Mouse (Mus musculus) hindbrain, embryonic 12.5 days (tissue): ENCODE data around the gene Gnai2. TPM values are rescaled to one million over a fixed set of nuclear protein-coding genes. Genes with fewer than 3 reads are reported as not detected.
A peak's percentile ranks its signal among the peaks of the same experiment; 100 is the strongest.

Experiments
- ATAC-seq: fragments of 200-750 bp; cut with Nextera tagmentation; 2 replicates; pipeline ENCODE4 v1.8.0; 2017; ENCODE audit warnings: moderate TSS enrichment; ENCODE audit not compliant: low FRiP score
- H3K27ac ChIP-seq: fragments of 300-500 bp; sonication (generic); 2 replicates; pipeline ENCODE4 v1.5.1; 2016; ENCODE audit warnings: mild to moderate bottlenecking
- H3K27me3 ChIP-seq: fragments of 300-500 bp; sonication (generic); 2 replicates; pipeline ENCODE4 v1.6.1; 2016; ENCODE audit warnings: mild to moderate bottlenecking
- H3K36me3 ChIP-seq: fragments of 300-500 bp; sonication (generic); 2 replicates; pipeline ENCODE4 v1.6.1; 2016; ENCODE audit warnings: mild to moderate bottlenecking
- H3K4me1 ChIP-seq: fragments of 300-500 bp; sonication (generic); 2 replicates; pipeline ENCODE4 v1.6.1; 2016
- H3K4me2 ChIP-seq: fragments of 300-500 bp; sonication (generic); replicated peaks from 2 replicates; pipeline ENCODE4 v1.6.1; 2016; ENCODE audit warnings: mild to moderate bottlenecking
- H3K4me3 ChIP-seq: fragments of 300-500 bp; sonication (generic); 2 replicates; pipeline ENCODE4 v1.5.1; 2016; ENCODE audit warnings: mild to moderate bottlenecking
- H3K9ac ChIP-seq: fragments of 300-500 bp; sonication (generic); 2 replicates; pipeline ENCODE4 v1.6.1; 2016; ENCODE audit warnings: mild to moderate bottlenecking, moderate library complexity
- H3K9me3 ChIP-seq: fragments of 300-500 bp; sonication (generic); replicated peaks from 2 replicates; pipeline ENCODE4 v1.6.1; 2016; ENCODE audit warnings: mild to moderate bottlenecking
- WGBS: fragments of 180-500 bp; shearing (Covaris S2); methylation state at CpG from one replicate; pipeline ENCODE4 v1.1.7; 2016; 5-methylcytosine and 5-hydroxymethylcytosine counted together
- polyA plus RNA-seq: library from polyadenylated mRNA; unstranded; fragments of >200 nt; fragmentation: Nextera tagmentation; extraction: Ambion mirVana; gene quantifications from 2 replicates; pipeline ENCODE4 v1.2.1, GENCODE M21; 2016

Gnai2 gene
- polyA plus RNA-seq, 1 experiment from 2014 or later, result 531 TPM

GRCm38 (mm10) chr9:107615035-107615434 lies 20.1 kb downstream of the Gnai2 start:
- Histone ChIP-seq H3K9ac (peak overlapping the region; percentile 32; the same call in 1 of the 2 replicates), H3K4me1 (peaks cover 45% of the 10 kb centered on the region), H3K27me3 (no peaks in the 10 kb centered on the region), H3K27ac (peak overlapping the region; percentile 97), H3K4me3 (no peak overlapping the region), H3K9me3 (no peaks in the 10 kb centered on the region), H3K36me3 (peaks cover 56% of the 10 kb centered on the region), H3K4me2 (no peak overlapping the region)
- no peak for ATAC-seq
- 45% methylated on average over 4 of the region's 4 CpGs for WGBS

DNA sequence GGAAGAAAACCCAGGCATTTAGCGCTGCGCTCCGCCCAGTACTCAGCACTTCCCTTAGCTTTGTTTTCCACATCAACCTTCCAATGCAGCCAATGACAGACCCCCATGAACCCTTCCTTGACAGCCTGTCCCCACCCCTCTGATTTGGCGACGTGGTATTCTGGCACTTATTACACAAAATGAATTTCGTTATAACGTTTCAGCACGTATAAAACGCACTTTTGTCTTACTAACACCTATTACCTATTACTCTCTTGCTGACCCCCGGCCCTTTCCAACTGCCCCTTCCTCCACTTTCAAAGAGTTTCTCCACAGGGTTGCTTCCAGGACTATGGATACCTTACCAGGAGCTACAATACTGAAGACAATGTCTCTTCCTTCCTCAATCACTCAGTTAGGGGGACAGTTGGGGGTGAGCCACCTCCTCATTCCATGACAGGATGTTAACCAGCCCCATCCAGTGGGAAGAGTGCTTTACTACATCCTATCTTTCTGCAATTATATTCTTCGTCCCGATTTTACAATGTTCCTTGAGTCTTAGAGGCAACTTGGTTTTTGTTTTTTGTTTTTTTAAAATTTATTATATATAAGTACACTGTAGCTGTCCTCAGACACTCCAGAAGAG lies 22.1 kb downstream of the Gnai2 start:
- Histone ChIP-seq H3K4me1 (peaks cover 50% of the 10 kb centered on the region), H3K4me2 (peak overlapping the region; percentile 55), H3K27me3 (peaks cover under 1% of the 10 kb centered on the region; the same call in 1 of the 2 replicates), H3K36me3 (peaks cover 36% of the 10 kb centered on the region), H3K4me3 (peak overlapping the region; percentile 31; the same call in 1 of the 2 replicates), H3K9ac (no peak overlapping the region), H3K9me3 (no peaks in the 10 kb centered on the region), H3K27ac (peak overlapping the region; percentile 97)
- ATAC-seq, result peak; percentile 46
- WGBS, result 11% methylated on average over 12 of the region's 12 CpGs

DNA sequence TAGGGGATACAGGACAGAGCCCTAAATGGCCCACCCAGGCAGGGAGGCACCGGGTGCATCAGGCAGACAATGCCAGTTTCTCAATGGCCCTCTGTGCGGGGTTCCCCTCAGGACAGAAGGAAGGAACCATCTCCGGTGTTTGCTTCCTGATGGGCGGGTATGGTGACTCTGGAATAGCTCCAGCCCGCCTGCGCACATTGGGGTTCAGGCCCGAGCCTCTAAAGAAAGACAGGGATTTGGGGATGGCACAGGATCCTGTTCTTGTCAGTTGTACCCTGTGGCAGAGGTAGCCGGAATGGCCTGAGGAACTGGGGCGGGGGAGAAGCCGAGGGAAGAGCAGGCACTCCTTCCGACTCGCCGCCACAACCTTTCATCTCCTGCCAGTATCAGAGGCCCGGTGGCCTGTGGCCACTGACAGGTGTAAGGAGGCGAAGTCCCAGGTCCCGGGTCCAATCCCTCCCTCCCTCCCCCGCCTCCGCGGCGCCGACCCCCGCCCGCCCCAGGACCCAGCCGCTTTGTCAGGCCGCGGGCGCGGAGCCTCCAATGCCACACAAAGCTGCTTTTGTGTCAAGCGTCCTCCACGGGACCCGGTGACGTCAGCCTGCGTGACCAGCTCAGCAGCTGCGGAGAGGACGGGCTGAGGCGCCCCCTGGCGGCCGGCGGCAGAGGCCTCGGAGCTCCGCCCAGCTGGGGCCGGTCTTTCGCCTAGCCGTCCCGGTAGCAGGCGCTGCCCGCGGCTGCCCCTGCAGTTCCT lies 22.8 kb downstream of the Gnai2 start:
- Histone ChIP-seq H3K4me2 (peak overlapping the region; percentile 55), H3K27me3 (peaks cover 3% of the 10 kb centered on the region; the same call in 1 of the 2 replicates), H3K36me3 (peaks cover 31% of the 10 kb centered on the region), H3K4me1 (peaks cover 56% of the 10 kb centered on the region), H3K9me3 (no peaks in the 10 kb centered on the region), H3K27ac (peak overlapping the region; percentile 97), H3K9ac (peak overlapping the region; percentile 64), H3K4me3 (peak overlapping the region; percentile 31)
- WGBS, result 3% methylated on average over 34 of the region's 48 CpGs
- peak; percentile 94 for ATAC-seq

DNA sequence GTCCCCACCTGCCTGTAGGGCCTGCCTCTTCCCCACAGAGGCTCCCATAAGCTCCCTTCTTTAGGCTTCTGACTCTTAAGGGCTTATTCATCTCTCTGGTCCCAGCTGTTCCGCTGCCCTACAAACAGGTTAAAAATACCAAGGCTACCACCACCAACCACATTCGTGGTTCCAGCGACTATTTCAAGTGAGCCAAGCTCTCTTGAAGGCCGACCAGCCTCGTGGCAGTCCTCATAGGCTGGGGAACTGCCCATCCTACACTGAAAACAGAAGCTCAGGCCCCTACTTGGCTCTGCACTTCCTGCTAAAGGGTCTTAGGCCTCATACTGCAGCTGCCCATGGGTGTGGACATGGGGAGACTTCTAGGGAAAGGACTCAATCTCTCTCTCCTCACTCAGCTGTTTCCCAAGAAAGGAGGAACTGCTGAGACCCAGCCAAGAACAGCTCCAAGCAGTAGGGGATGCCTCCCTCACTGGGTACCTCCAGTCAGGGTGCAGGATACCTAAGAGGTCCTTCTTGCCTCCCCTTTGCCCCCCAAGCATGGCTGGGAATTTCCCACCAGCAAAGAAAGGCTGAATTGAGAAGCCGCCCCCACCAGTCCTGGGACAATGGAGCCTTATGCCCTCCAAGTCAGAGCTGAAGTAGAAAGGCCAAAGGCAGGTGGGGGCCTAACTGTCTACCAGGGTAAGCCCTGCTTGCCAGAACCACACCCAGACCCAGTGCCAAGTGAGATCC lies 23.5 kb downstream of the Gnai2 start:
- Histone ChIP-seq H3K27ac (peak overlapping the region; percentile 97), H3K9me3 (no peaks in the 10 kb centered on the region), H3K27me3 (peaks cover 3% of the 10 kb centered on the region; the same call in 1 of the 2 replicates), H3K4me1 (peaks cover 64% of the 10 kb centered on the region), H3K9ac (peak overlapping the region; percentile 64), H3K4me3 (no peak overlapping the region), H3K4me2 (peak overlapping the region; percentile 55), H3K36me3 (peaks cover 26% of the 10 kb centered on the region)
- ATAC-seq, result no peak
- WGBS, result 71% methylated on average over 6 of the region's 6 CpGs

DNA sequence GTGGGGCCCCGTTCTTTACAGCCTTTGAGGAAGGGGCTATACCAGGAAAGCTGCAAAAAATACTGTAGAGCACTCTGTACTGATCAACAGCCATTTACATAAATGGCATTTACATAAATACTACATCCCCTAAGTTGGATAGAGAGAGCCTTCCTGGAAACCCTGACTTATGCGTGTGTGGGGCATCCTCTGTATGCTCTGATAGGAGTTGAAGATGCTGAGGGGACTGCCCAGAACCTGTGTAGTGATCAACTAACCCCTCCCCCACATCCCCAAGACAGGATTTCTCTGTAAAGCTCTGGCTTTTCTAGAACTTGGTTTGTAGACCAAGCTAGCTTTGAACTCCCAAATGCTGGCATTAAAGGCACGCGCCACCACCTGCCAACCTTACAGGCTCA lies 25.7 kb downstream of the Gnai2 start:
- Histone ChIP-seq H3K9ac (no peak overlapping the region), H3K4me3 (no peak overlapping the region), H3K9me3 (no peaks in the 10 kb centered on the region), H3K27me3 (peaks cover 3% of the 10 kb centered on the region; the same call in 1 of the 2 replicates), H3K4me2 (no peak overlapping the region), H3K4me1 (peaks cover 66% of the 10 kb centered on the region), H3K27ac (0 out of 2 replicates have a peak overlapping the region, but pooled peaks have one; percentile 46), H3K36me3 (peaks cover 4% of the 10 kb centered on the region; the same call in 1 of the 2 replicates)
- WGBS, result 68% methylated on average over 4 of the region's 4 CpGs
- ATAC-seq, result no peak

DNA sequence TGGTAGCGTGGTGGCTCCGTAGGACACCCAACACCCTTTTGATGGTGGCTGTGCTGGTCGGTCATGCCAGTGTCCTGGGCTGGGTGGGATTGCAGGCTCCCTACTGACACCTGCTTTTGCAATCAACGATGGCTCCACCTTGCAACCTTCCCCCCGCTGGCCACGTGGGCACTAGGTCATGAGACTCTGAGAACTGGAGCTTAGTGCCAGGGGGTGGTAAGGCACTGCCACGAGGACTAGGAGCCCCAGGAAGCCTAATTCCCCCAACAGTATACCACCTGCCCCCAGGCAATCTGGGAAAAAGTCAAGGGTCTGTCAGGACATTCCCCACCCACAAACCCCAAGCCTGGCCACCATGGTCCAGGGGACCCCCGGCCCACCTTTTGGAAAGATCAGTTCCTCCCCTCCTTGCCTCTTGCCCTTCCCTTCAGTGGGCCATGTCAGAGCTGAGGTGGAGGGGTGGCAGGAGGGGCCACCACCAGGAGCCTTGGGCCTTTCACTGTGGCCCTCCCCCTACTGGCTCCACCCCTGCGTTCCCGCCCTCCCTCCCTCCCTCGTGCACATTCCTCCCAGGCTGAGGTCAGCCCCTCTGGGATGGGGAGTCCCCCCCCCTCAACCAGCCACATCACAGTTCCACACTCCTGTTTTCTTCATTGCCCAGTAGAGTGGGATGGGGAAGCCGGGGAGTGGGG lies 26.3 kb downstream of the Gnai2 start, which contains the start of gene Sema3b:
Gene Sema3b, minus strand, starts transcription at position 489 of the 692 bp plus-strand sequence.
- 45% methylated on average over 11 of the region's 12 CpGs for WGBS
- Histone ChIP-seq H3K27ac (0 out of 2 replicates have a peak within 1 kb of the TSS, but pooled peaks have one; percentile 46), H3K9me3 (no peaks in the 10 kb centered on the region), H3K9ac (no peak within 1 kb of the TSS), H3K4me2 (no peak within 1 kb of the TSS), H3K4me1 (peaks cover 72% of the 10 kb centered on the region), H3K27me3 (peaks cover 3% of the 10 kb centered on the region; the same call in 1 of the 2 replicates), H3K36me3 (0 out of 2 replicates have a peak, but pooled peaks cover under 1% of the 10 kb centered on the region), H3K4me3 (no peak within 1 kb of the TSS)
- ATAC-seq, result no peak

DNA sequence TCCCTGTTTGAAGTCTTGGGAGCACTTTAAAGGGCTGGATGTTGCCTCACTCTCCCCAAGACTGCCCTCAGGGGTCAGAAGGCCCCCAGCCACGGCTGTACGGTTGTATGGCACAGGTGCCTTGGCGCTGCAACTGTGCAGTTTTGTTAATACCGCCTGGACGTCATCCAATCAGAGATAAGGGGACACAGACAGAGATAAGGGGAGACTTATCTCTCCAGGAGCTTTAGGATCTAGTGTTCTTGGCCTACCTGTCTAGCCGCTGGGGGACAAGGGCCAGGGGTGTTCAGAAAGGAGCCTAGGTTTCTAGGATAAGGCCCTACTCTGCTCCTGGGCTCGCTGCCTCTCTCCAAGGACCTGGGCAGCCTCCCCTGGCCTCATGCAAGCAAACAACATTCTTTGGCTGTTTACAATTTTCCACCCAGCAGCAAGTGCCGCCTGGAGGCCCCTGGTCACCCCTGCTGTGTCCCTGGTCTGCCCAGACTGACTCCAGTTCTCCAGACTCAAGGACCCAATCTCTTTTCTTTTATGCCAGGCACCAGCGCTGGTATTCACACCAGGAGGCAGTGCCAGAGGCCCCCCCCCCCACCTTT lies 27.4 kb downstream of the Gnai2 start:
- H3K9me3 ChIP-seq, result no peaks in the 10 kb centered on the region
- H3K27ac ChIP-seq, result 0 out of 2 replicates have a peak overlapping the region, but pooled peaks have one; percentile 31
- H3K27me3 ChIP-seq, result peaks cover 3% of the 10 kb centered on the region; the same call in 1 of the 2 replicates
- ATAC-seq, result no peak
- H3K36me3 ChIP-seq, result no peaks in the 10 kb centered on the region
- H3K9ac ChIP-seq, result no peak overlapping the region
- peaks cover 69% of the 10 kb centered on the region for H3K4me1 ChIP-seq
- no peak overlapping the region for H3K4me2 ChIP-seq
- whole genome bisulfite sequencing, result 55% methylated on average over 9 of the region's 9 CpGs
- no peak overlapping the region for H3K4me3 ChIP-seq

GRCm38 (mm10) chr9:107607036-107607435 lies 28.1 kb downstream of the Gnai2 start:
- peaks cover 3% of the 10 kb centered on the region; the same call in 1 of the 2 replicates for H3K27me3 ChIP-seq
- H3K9ac ChIP-seq, result peak overlapping the region; percentile 1; the same call in 1 of the 2 replicates
- H3K27ac ChIP-seq, result peak overlapping the region; percentile 1
- no peaks in the 10 kb centered on the region for H3K9me3 ChIP-seq
- no peak for ATAC-seq
- peaks cover 71% of the 10 kb centered on the region for H3K4me1 ChIP-seq
- no peaks in the 10 kb centered on the region for H3K36me3 ChIP-seq
- H3K4me2 ChIP-seq, result peak overlapping the region; percentile 32
- no peak overlapping the region for H3K4me3 ChIP-seq
- 50% methylated on average over 2 of the region's 2 CpGs for WGBS

DNA sequence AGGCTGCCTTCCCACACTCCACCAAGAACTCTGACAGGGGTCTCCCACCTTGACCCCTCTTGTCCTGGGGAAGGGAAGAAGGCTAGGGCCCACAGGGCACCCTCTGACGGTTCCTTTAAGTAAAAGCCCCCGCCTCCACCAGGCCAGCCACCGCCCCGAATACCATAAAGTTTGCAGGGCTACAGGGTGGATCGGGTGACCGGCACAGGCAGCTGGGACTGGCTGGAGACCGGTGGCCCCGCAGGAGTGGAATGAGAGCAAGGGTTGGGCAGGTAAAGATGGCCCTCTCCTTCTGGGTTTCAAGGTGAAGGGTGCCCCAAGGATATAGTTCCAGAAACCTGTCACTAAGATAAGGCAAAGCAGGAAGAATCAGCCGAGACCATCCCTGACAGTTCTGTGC lies 28.6 kb downstream of the Gnai2 start:
- H3K4me1 ChIP-seq, result peaks cover 67% of the 10 kb centered on the region
- no peaks in the 10 kb centered on the region for H3K36me3 ChIP-seq
- WGBS, result 8% methylated on average over 9 of the region's 9 CpGs
- peak overlapping the region; percentile 1; the same call in 1 of the 2 replicates for H3K9ac ChIP-seq
- no peak overlapping the region for H3K4me3 ChIP-seq
- peaks cover 3% of the 10 kb centered on the region; the same call in 1 of the 2 replicates for H3K27me3 ChIP-seq
- H3K4me2 ChIP-seq, result peak overlapping the region; percentile 32
- H3K27ac ChIP-seq, result peak overlapping the region; percentile 1; the same call in 1 of the 2 replicates
- ATAC-seq, result no peak
- no peaks in the 10 kb centered on the region for H3K9me3 ChIP-seq

DNA sequence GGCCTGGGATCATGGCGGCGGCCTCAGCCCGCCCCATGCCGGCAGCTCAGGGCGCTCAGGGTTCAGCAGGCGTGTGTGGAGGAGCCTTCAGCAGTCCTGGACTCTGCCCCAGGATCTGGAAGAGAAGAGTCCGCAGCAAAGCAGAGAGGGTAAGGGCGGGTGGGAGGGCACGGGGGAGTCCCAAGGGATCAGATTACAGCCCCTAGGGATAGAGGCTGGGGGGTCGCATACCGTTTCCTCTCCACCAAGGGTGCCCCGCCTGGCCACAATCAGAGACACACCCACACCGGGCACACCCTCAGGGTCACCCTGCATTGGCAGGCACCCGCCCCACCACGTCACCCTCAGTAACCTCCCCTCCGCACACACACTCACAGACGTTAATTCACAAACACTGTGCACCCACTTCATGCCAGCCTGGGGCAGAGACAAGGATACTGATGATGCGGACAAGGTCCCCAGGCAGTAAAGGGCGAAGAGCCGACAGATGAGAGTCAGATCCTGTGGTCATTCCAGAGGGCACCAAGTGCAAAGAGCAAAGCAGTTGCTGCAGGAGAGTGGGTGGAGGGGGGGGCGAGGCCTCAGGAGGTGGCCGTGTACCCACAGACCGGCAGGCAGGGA lies 30.0 kb downstream of the Gnai2 start:
- WGBS, result 38% methylated on average over 22 of the region's 23 CpGs
- no peak for ATAC-seq
- Histone ChIP-seq H3K9me3 (no peaks in the 10 kb centered on the region), H3K4me2 (peak overlapping the region; percentile 39), H3K27me3 (peaks cover 3% of the 10 kb centered on the region; the same call in 1 of the 2 replicates), H3K4me3 (peak overlapping the region; percentile 17; the same call in 1 of the 2 replicates), H3K27ac (no peak overlapping the region), H3K36me3 (no peaks in the 10 kb centered on the region), H3K4me1 (peaks cover 59% of the 10 kb centered on the region), H3K9ac (peak overlapping the region; percentile 38; the same call in 1 of the 2 replicates)
